ENCODE assay signal across 11 mouse cellular contexts in the genomic region with DNA sequence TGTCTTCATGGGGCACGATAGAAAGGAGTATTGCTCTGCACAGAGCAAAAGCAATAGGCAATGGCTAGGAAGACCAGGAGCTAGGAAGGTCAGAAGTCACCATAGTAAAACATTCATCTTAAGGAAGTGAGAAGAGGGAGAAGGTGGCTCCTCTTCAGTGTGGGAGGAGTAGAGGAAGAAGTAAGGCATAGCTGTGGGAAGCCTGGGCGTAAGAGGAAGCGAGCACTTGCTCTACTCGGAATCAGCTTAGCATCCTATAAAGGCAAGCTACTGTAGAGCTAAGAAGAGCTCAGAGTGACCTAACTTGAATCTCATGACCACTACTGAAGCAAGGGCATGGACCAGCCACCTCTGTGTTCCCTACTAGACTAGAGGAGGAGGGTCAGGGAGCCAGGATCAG.
"Had no signal": no experiment of that assay in that cellular context is flagged by ENCODE, and none has a peak within 500 bp of the region (broad histone marks: within the 10 kb centered on the region; RNA-seq: fewer than 3 reads in every experiment).

No protein-coding gene starts in this region.

- H3K4me2 ChIP-seq: neural tube, embryonic 13.5 days had no signal

- H3K27ac ChIP-seq: left cerebral cortex, adult 2 months; limb, embryonic 10.5 days; midbrain, embryonic 10.5 days; neural tube, embryonic 13.5 days had no signal

- H3K9me3 ChIP-seq: limb, embryonic 10.5 days; midbrain, embryonic 10.5 days; neural tube, embryonic 13.5 days had no signal

- ATAC-seq: intestine, postnatal 0 days; midbrain, embryonic 16.5 days had no signal

- H3K4me3 ChIP-seq: left cerebral cortex, adult 2 months; limb, embryonic 10.5 days; midbrain, embryonic 10.5 days; neural tube, embryonic 13.5 days had no signal

- H3K36me3 ChIP-seq: limb, embryonic 10.5 days; midbrain, embryonic 10.5 days; neural tube, embryonic 13.5 days had no signal

- H3K27me3 ChIP-seq: neural tube, embryonic 13.5 days had no signal

- DNase-seq: kidney, adult 8-10 months; kidney, postnatal 25 days; lung, adult 18-20 months; retina, postnatal 1 day; thymus, postnatal 36 days had no signal

- H3K9ac ChIP-seq: neural tube, embryonic 13.5 days had no signal
